Mouse (Mus musculus): ENCODE results near the gene Zcchc7. TPM values are rescaled to one million over a fixed set of nuclear protein-coding genes. Genes with fewer than 3 reads are reported as not detected.
"Not testable (repeated sequence)": the region's sequence is repeated elsewhere in the genome, so short reads cannot be mapped to it uniquely, and the experiment has no call there.

Gene Zcchc7
- polyA plus RNA-seq, 1 experiment from 2014 or later = 22.3 TPM

- ATAC-seq (ENCODE audit: insufficient number of reproducible peaks, low FRiP score, low TSS enrichment, low read depth) = no peak
- H3K36me3 ChIP-seq (ENCODE audit: control insufficient read depth, insufficient read depth, low read length) = no peaks in the 10 kb centered on the region
- no peak overlapping the region for H3K4me2 ChIP-seq (ENCODE audit: low read depth, severe bottlenecking)
- no peaks in the 10 kb centered on the region for H3K9me3 ChIP-seq (ENCODE audit: control insufficient read depth, low read length)
- 93% methylated on average over 7 of the region's 8 CpGs for WGBS
- DNase-seq (ENCODE audit: low spot score) = no peak
- H3K27me3 ChIP-seq (ENCODE audit: control insufficient read depth, insufficient read depth, low read length) = peaks cover 31% of the 10 kb centered on the region
- no peaks in the 10 kb centered on the region for H3K4me1 ChIP-seq (ENCODE audit: control insufficient read depth, insufficient read depth, low read length)
- H3K9ac ChIP-seq (ENCODE audit: low read length) = no peak overlapping the region
- no peak overlapping the region for H3K4me3 ChIP-seq (ENCODE audit: low read depth, low read length)
- no peak overlapping the region for H3K27ac ChIP-seq (replicated peaks; ENCODE audit: low read depth, low read length)
Observed at GRCm38 (mm10) chr4:44720046-44720445, 35.6 kb upstream of the Zcchc7 start.

GRCm38 (mm10) chr4:44721237-44721636 is 34.4 kb upstream of the Zcchc7 start:
- H3K9me3 ChIP-seq (ENCODE audit: control insufficient read depth, low read length) = no peaks in the 10 kb centered on the region
- no peak overlapping the region for H3K27ac ChIP-seq (replicated peaks; ENCODE audit: low read depth, low read length)
- H3K4me1 ChIP-seq (ENCODE audit: control insufficient read depth, insufficient read depth, low read length) = no peaks in the 10 kb centered on the region
- no peaks in the 10 kb centered on the region for H3K36me3 ChIP-seq (ENCODE audit: control insufficient read depth, insufficient read depth, low read length)
- 88% methylated on average over 4 of the region's 4 CpGs for WGBS
- H3K27me3 ChIP-seq (ENCODE audit: control insufficient read depth, insufficient read depth, low read length) = peaks cover 26% of the 10 kb centered on the region
- DNase-seq (ENCODE audit: low spot score) (peak; percentile 15), ATAC-seq (ENCODE audit: insufficient number of reproducible peaks, low FRiP score, low TSS enrichment, low read depth) (no peak)
- H3K4me2 ChIP-seq (ENCODE audit: low read depth, severe bottlenecking) = no peak overlapping the region
- no peak overlapping the region for H3K9ac ChIP-seq (ENCODE audit: low read length)
- H3K4me3 ChIP-seq (ENCODE audit: low read depth, low read length) = no peak overlapping the region

GRCm38 (mm10) chr4:44740471-44740870 is 15.2 kb upstream of the Zcchc7 start:
- no peaks in the 10 kb centered on the region for H3K9me3 ChIP-seq (ENCODE audit: control insufficient read depth, low read length)
- H3K27ac ChIP-seq (replicated peaks; ENCODE audit: low read depth, low read length) = no peak overlapping the region
- H3K4me3 ChIP-seq (ENCODE audit: low read depth, low read length) = no peak overlapping the region
- no peak for DNase-seq (ENCODE audit: low spot score)
- no peak overlapping the region for H3K4me2 ChIP-seq (ENCODE audit: low read depth, severe bottlenecking)
- H3K9ac ChIP-seq (ENCODE audit: low read length) = no peak overlapping the region
- no peak for ATAC-seq (ENCODE audit: insufficient number of reproducible peaks, low FRiP score, low TSS enrichment, low read depth)
- no peaks in the 10 kb centered on the region for H3K4me1 ChIP-seq (ENCODE audit: control insufficient read depth, insufficient read depth, low read length)
- no peaks in the 10 kb centered on the region for H3K27me3 ChIP-seq (ENCODE audit: control insufficient read depth, insufficient read depth, low read length)
- H3K36me3 ChIP-seq (ENCODE audit: control insufficient read depth, insufficient read depth, low read length) = no peaks in the 10 kb centered on the region
- 70% methylated on average over 1 of the region's 1 CpGs for WGBS

GRCm38 (mm10) chr4:44756134-44756951 is 666 bp downstream of the Zcchc7 start:
- Histone ChIP-seq H3K9me3 (ENCODE audit: control insufficient read depth, low read length) (no peaks in the 10 kb centered on the region), H3K4me2 (ENCODE audit: low read depth, severe bottlenecking) (peak overlapping the region; percentile 80), H3K4me1 (ENCODE audit: control insufficient read depth, insufficient read depth, low read length) (no peaks in the 10 kb centered on the region), H3K27ac (replicated peaks; ENCODE audit: low read depth, low read length) (peak overlapping the region; percentile 72), H3K4me3 (ENCODE audit: low read depth, low read length) (peak overlapping the region; percentile 93), H3K27me3 (ENCODE audit: control insufficient read depth, insufficient read depth, low read length) (no peaks in the 10 kb centered on the region), H3K9ac (ENCODE audit: low read length) (peak overlapping the region; percentile 85), H3K36me3 (ENCODE audit: control insufficient read depth, insufficient read depth, low read length) (no peaks in the 10 kb centered on the region)
- under 1% methylated on average over 60 of the region's 60 CpGs for WGBS
- DNase-seq (ENCODE audit: low spot score) = peak; percentile 92
- ATAC-seq (ENCODE audit: insufficient number of reproducible peaks, low FRiP score, low TSS enrichment, low read depth) = peak; percentile 97

- not testable (repeated sequence) for H3K4me1 ChIP-seq (ENCODE audit: control insufficient read depth, insufficient read depth, low read length); H3K27ac ChIP-seq (replicated peaks; ENCODE audit: low read depth, low read length); H3K36me3 ChIP-seq (ENCODE audit: control insufficient read depth, insufficient read depth, low read length); H3K27me3 ChIP-seq (ENCODE audit: control insufficient read depth, insufficient read depth, low read length); H3K9me3 ChIP-seq (ENCODE audit: control insufficient read depth, low read length); DNase-seq (ENCODE audit: low spot score)
- 0 out of 2 replicates have a peak, but pooled peaks have one; percentile 11 for ATAC-seq (ENCODE audit: insufficient number of reproducible peaks, low FRiP score, low TSS enrichment, low read depth)
- H3K4me3 ChIP-seq (ENCODE audit: low read depth, low read length) = peak overlapping the region; percentile 93
- peak overlapping the region; percentile 85 for H3K9ac ChIP-seq (ENCODE audit: low read length)
- H3K4me2 ChIP-seq (ENCODE audit: low read depth, severe bottlenecking) = peak overlapping the region; percentile 80
- 7% methylated on average over 10 of the region's 10 CpGs for WGBS
Observed at GRCm38 (mm10) chr4:44757131-44757530, 1.5 kb downstream of the Zcchc7 start.

- H3K9ac ChIP-seq (ENCODE audit: low read length) = no peak overlapping the region
- WGBS = 86% methylated on average over 3 of the region's 3 CpGs
Observed at GRCm38 (mm10) chr4:44774890-44775289, 19.2 kb downstream of the Zcchc7 start.

GRCm38 (mm10) chr4:44776651-44777050 is 21.0 kb downstream of the Zcchc7 start:
- no peak overlapping the region for H3K27ac ChIP-seq (replicated peaks; ENCODE audit: low read depth, low read length)
- 75% methylated on average over 2 of the region's 2 CpGs for WGBS

More at GRCm38 (mm10) chr4:44774890-44775289, 19.2 kb downstream of the Zcchc7 start:
- ATAC-seq (ENCODE audit: insufficient number of reproducible peaks, low FRiP score, low TSS enrichment, low read depth) (no peak), DNase-seq (ENCODE audit: low spot score) (no peak)
- Histone ChIP-seq H3K9me3 (ENCODE audit: control insufficient read depth, low read length) (no peaks in the 10 kb centered on the region), H3K4me3 (ENCODE audit: low read depth, low read length) (no peak overlapping the region), H3K27ac (replicated peaks; ENCODE audit: low read depth, low read length) (no peak overlapping the region), H3K4me2 (ENCODE audit: low read depth, severe bottlenecking) (no peak overlapping the region), H3K4me1 (ENCODE audit: control insufficient read depth, insufficient read depth, low read length) (no peaks in the 10 kb centered on the region), H3K36me3 (ENCODE audit: control insufficient read depth, insufficient read depth, low read length) (no peaks in the 10 kb centered on the region), H3K27me3 (ENCODE audit: control insufficient read depth, insufficient read depth, low read length) (no peaks in the 10 kb centered on the region)

GRCm38 (mm10) chr4:44777101-44777500 is 21.4 kb downstream of the Zcchc7 start:
- Histone ChIP-seq H3K27ac (replicated peaks; ENCODE audit: low read depth, low read length) (no peak overlapping the region), H3K4me1 (ENCODE audit: control insufficient read depth, insufficient read depth, low read length) (no peaks in the 10 kb centered on the region), H3K4me3 (ENCODE audit: low read depth, low read length) (no peak overlapping the region), H3K27me3 (ENCODE audit: control insufficient read depth, insufficient read depth, low read length) (no peaks in the 10 kb centered on the region), H3K36me3 (ENCODE audit: control insufficient read depth, insufficient read depth, low read length) (no peaks in the 10 kb centered on the region), H3K4me2 (ENCODE audit: low read depth, severe bottlenecking) (no peak overlapping the region), H3K9ac (ENCODE audit: low read length) (no peak overlapping the region), H3K9me3 (ENCODE audit: control insufficient read depth, low read length) (no peaks in the 10 kb centered on the region)
- WGBS = 91% methylated on average over 3 of the region's 3 CpGs
- no peak for DNase-seq (ENCODE audit: low spot score)
- ATAC-seq (ENCODE audit: insufficient number of reproducible peaks, low FRiP score, low TSS enrichment, low read depth) = no peak

More at GRCm38 (mm10) chr4:44776651-44777050, 21.0 kb downstream of the Zcchc7 start:
- Histone ChIP-seq H3K9me3 (ENCODE audit: control insufficient read depth, low read length) (no peaks in the 10 kb centered on the region), H3K4me2 (ENCODE audit: low read depth, severe bottlenecking) (no peak overlapping the region), H3K4me1 (ENCODE audit: control insufficient read depth, insufficient read depth, low read length) (no peaks in the 10 kb centered on the region), H3K4me3 (ENCODE audit: low read depth, low read length) (no peak overlapping the region), H3K9ac (ENCODE audit: low read length) (no peak overlapping the region), H3K27me3 (ENCODE audit: control insufficient read depth, insufficient read depth, low read length) (no peaks in the 10 kb centered on the region), H3K36me3 (ENCODE audit: control insufficient read depth, insufficient read depth, low read length) (no peaks in the 10 kb centered on the region)
- ATAC-seq (ENCODE audit: insufficient number of reproducible peaks, low FRiP score, low TSS enrichment, low read depth) (no peak), DNase-seq (ENCODE audit: low spot score) (no peak)

Measured in limb, embryonic 11.5 days (tissue).